ENCODE assay signal across 17 mouse cellular contexts in the genomic region with DNA sequence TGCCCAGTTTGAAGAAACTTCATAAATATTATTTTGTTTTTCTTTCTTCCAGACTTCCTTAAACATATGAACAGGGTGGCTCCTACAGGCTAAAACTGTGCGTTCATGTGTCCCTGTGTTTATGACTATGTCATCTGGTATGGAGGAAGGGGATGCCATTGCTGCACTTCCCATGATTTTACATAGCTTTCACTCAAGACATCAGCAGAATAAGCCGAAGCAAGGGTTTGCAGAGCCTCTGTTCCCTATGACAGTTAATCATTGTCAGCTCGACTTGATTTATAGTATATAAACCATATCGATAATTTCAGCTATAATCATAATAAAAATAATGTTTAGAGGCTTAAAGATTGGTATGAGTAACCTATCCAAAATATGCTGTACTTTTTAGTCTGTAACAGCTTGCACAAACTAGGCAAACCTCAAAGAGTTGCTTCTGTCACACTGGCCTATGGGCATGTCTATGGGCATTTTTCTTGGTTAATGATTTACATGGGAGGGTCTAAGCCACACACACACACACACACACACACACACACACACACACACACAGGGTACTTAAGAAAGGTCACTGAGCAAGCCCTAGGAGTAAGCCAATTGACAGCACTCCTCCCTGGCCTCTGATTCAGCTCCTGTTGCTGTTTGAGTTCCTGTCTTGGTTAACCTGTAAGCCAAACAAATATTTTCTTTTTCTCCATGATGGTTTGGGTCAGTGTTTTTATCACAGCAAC. TPM values are rescaled to one million over a fixed set of nuclear protein-coding genes. Genes with fewer than 3 reads are reported as not detected.
DNase-seq lines count a peak whose midpoint lies in the region; ATAC-seq lines count a peak whose summit lies in the region.
"Had no signal": no experiment of that assay in that cellular context is flagged by ENCODE, and none has a peak within 500 bp of the region (broad histone marks: within the 10 kb centered on the region; RNA-seq: fewer than 3 reads in every experiment).

No protein-coding gene starts in this region.

- H3K27me3 ChIP-seq in liver, embryonic 13.5 days: no peaks in the 10 kb centered on the region
- no peaks in the 10 kb centered on the region for H3K27me3 ChIP-seq in hindbrain, embryonic 10.5 days (ENCODE audit: insufficient read depth, poor library complexity, severe bottlenecking)
- H3K27me3 ChIP-seq: limb, embryonic 15.5 days had no signal

- no peak overlapping the region for H3K9ac ChIP-seq in liver, embryonic 13.5 days
- H3K9ac ChIP-seq: limb, embryonic 15.5 days had no signal

- no peak overlapping the region for H3K4me2 ChIP-seq in liver, embryonic 13.5 days
- H3K4me2 ChIP-seq: limb, embryonic 15.5 days had no signal

- no peak overlapping the region; the same call in 1 of the 2 replicates for H3K27ac ChIP-seq in liver, embryonic 13.5 days
- no peak overlapping the region for H3K27ac ChIP-seq in hindbrain, embryonic 10.5 days
- H3K27ac ChIP-seq: limb, embryonic 15.5 days had no signal

- no peaks in the 10 kb centered on the region for H3K36me3 ChIP-seq in liver, embryonic 13.5 days
- no peaks in the 10 kb centered on the region for H3K36me3 ChIP-seq in hindbrain, embryonic 10.5 days
- H3K36me3 ChIP-seq: limb, embryonic 15.5 days had no signal

- H3K4me1 ChIP-seq in liver, embryonic 13.5 days (replicated peaks): no peaks in the 10 kb centered on the region
- H3K4me1 ChIP-seq in hindbrain, embryonic 10.5 days (replicated peaks): no peaks in the 10 kb centered on the region
- H3K4me1 ChIP-seq: limb, embryonic 15.5 days had no signal

- ATAC-seq in liver, embryonic 13.5 days (ENCODE audit: low read depth): peak; percentile 88
- ATAC-seq: forebrain, embryonic 16.5 days had no signal

- H3K4me3 ChIP-seq in liver, embryonic 13.5 days (replicated peaks): no peak overlapping the region
- H3K4me3 ChIP-seq in hindbrain, embryonic 10.5 days: no peak overlapping the region
- H3K4me3 ChIP-seq: limb, embryonic 15.5 days; megakaryocyte, embryonic 14.5 days had no signal

- 57% methylated on average over 4 of the region's 4 CpGs for WGBS in liver, embryonic 13.5 days (ENCODE audit: insufficient replicate concordance)
- 86% methylated on average over 4 of the region's 4 CpGs for WGBS in hindbrain, embryonic 10.5 days

- DNase-seq in lung, postnatal 25 days (ENCODE audit: low spot score): peak; percentile 22
- no peak for DNase-seq in lung, postnatal 10 days
- DNase-seq in kidney, postnatal 10 days: peak; percentile 20
- DNase-seq in liver, embryonic 13.5 days: no peak
- peak; percentile 87 for DNase-seq in yolk sac, embryonic 10.5 days (ENCODE audit: low spot score)
- no peak for DNase-seq in thymus, postnatal 14 days
- DNase-seq in hindbrain, embryonic 10.5 days (ENCODE audit: low spot score): no peak
- no peak for DNase-seq in retina, embryonic 14.5 days (ENCODE audit: low spot score)
- DNase-seq: adrenal gland, adult 8-10 months; cerebellum, adult 9-11 months; gastrocnemius, postnatal 10 days; heart, postnatal 36 days; right cerebral cortex, adult 18-20 months; thymus, postnatal 36 days had no signal

- H3K9me3 ChIP-seq in liver, embryonic 13.5 days (replicated peaks): no peaks in the 10 kb centered on the region
- H3K9me3 ChIP-seq in hindbrain, embryonic 10.5 days: no peaks in the 10 kb centered on the region
- H3K9me3 ChIP-seq: limb, embryonic 15.5 days; megakaryocyte, embryonic 14.5 days had no signal

RNA-seq across cellular contexts. Expression of gene Ralgapa2, which starts 12.7 kb away (rescaled TPM):
- polyA plus RNA-seq in liver, embryonic 13.5 days (2015; fragmentation: Nextera tagmentation; extraction: Ambion mirVana): 2.9 and 3.3 TPM in 2 replicates
- 10.2 and 11.6 TPM in 2 replicates for polyA plus RNA-seq in hindbrain, embryonic 10.5 days (2016; fragmentation: Nextera tagmentation; extraction: Ambion mirVana)

Comparison
In these comparisons a context has a peak if more than half of its experiments do, and no peak if none do; other contexts are left out.
1. DNase-seq: peak in lung, postnatal 25 days (single experiment), kidney, postnatal 10 days (single experiment) and yolk sac, embryonic 10.5 days (single experiment); none in lung, postnatal 10 days (single experiment), liver, embryonic 13.5 days (single experiment), thymus, postnatal 14 days (single experiment), hindbrain, embryonic 10.5 days (single experiment) and retina, embryonic 14.5 days (single experiment).